8 mouse cellular contexts compared by ENCODE assay signal in genomic region chr19:44248081-44248853, GRCm38 (mm10). TPM values are rescaled to one million over a fixed set of nuclear protein-coding genes. Genes with fewer than 3 reads are reported as not detected.
DNase-seq lines count a peak whose midpoint lies in the region; ATAC-seq lines count a peak whose summit lies in the region.

No protein-coding gene starts in this region.

- H3K27me3 ChIP-seq in forebrain, embryonic 10.5 days (ENCODE audit: poor library complexity, severe bottlenecking) = no peaks in the 10 kb centered on the region
- no peaks in the 10 kb centered on the region for H3K27me3 ChIP-seq in heart, embryonic 16.5 days (ENCODE audit: control insufficient read depth, insufficient read depth, low read length)
- H3K27me3 ChIP-seq in liver, embryonic 15.5 days = no peaks in the 10 kb centered on the region
- H3K27me3 ChIP-seq in neural tube, embryonic 12.5 days (replicated peaks) = no peaks in the 10 kb centered on the region

- no peaks in the 10 kb centered on the region for H3K9me3 ChIP-seq in forebrain, embryonic 10.5 days
- no peaks in the 10 kb centered on the region for H3K9me3 ChIP-seq in heart, embryonic 16.5 days (replicated peaks; ENCODE audit: control insufficient read depth, low read length)
- no peaks in the 10 kb centered on the region for H3K9me3 ChIP-seq in liver, embryonic 15.5 days (replicated peaks)
- H3K9me3 ChIP-seq in neural tube, embryonic 12.5 days = no peaks in the 10 kb centered on the region

- H3K9ac ChIP-seq in heart, embryonic 16.5 days (ENCODE audit: low read length) = peak overlapping the region; percentile 75
- peak overlapping the region; percentile 64 for H3K9ac ChIP-seq in liver, embryonic 15.5 days
- H3K9ac ChIP-seq in neural tube, embryonic 12.5 days = peak overlapping the region; percentile 62

- H3K27ac ChIP-seq in forebrain, embryonic 10.5 days = peak overlapping the region; percentile 90
- peak overlapping the region; percentile 93 for H3K27ac ChIP-seq in heart, embryonic 16.5 days (ENCODE audit: low read length)
- H3K27ac ChIP-seq in liver, embryonic 15.5 days (replicated peaks) = peak overlapping the region; percentile 91
- peak overlapping the region; percentile 90 for H3K27ac ChIP-seq in neural tube, embryonic 12.5 days

- DNase-seq in CD8-positive naive resting alpha-beta T cell, adult 2 months (ENCODE audit: low read depth in 2 of 2, low spot score in 2 of 2) = peak; percentile 93
- peak; percentile 97 for DNase-seq in c-Kit-positive CD71-negative TER-119-negative erythroid progenitor cells, embryonic 14.5 days (ENCODE audit: low read depth)
- peak; percentile 100 for DNase-seq in forebrain, embryonic 10.5 days (ENCODE audit: extremely low spot score, low spot score)
- DNase-seq in kidney, postnatal 36 days = peak; percentile 97
- peak; percentile 94 for DNase-seq in telencephalon, adult 2 months (ENCODE audit: low read depth, low spot score)

- no peaks in the 10 kb centered on the region for H3K36me3 ChIP-seq in forebrain, embryonic 10.5 days (replicated peaks)
- no peaks in the 10 kb centered on the region for H3K36me3 ChIP-seq in heart, embryonic 16.5 days (ENCODE audit: control insufficient read depth, insufficient read depth)
- no peaks in the 10 kb centered on the region for H3K36me3 ChIP-seq in liver, embryonic 15.5 days (replicated peaks)
- no peaks in the 10 kb centered on the region for H3K36me3 ChIP-seq in neural tube, embryonic 12.5 days

- ATAC-seq in heart, embryonic 16.5 days (replicated peaks; ENCODE audit: extremely low read depth, insufficient read depth, low FRiP score) = peak; percentile 99
- peak; percentile 99 for ATAC-seq in liver, embryonic 15.5 days (ENCODE audit: insufficient read depth)
- peak; percentile 97 for ATAC-seq in neural tube, embryonic 12.5 days (ENCODE audit: low FRiP score, low read depth)

- peak overlapping the region; percentile 89 for H3K4me2 ChIP-seq in heart, embryonic 16.5 days (ENCODE audit: low read depth, low read length)
- peak overlapping the region; percentile 94 for H3K4me2 ChIP-seq in liver, embryonic 15.5 days
- H3K4me2 ChIP-seq in neural tube, embryonic 12.5 days (replicated peaks) = peak overlapping the region; percentile 74

- 3% methylated on average over 36 of the region's 36 CpGs for WGBS in forebrain, embryonic 10.5 days
- WGBS in heart, embryonic 16.5 days = 3% methylated on average over 36 of the region's 36 CpGs
- 3% methylated on average over 36 of the region's 36 CpGs for WGBS in liver, embryonic 15.5 days (ENCODE audit: insufficient replicate concordance)
- 3% methylated on average over 36 of the region's 36 CpGs for WGBS in neural tube, embryonic 12.5 days

- peak overlapping the region; percentile 57 for H3K4me3 ChIP-seq in forebrain, embryonic 10.5 days
- H3K4me3 ChIP-seq in heart, embryonic 16.5 days (ENCODE audit: low read length) = peak overlapping the region; percentile 59
- peak overlapping the region; percentile 60 for H3K4me3 ChIP-seq in liver, embryonic 15.5 days (replicated peaks)
- peak overlapping the region; percentile 43 for H3K4me3 ChIP-seq in neural tube, embryonic 12.5 days

- H3K4me1 ChIP-seq in forebrain, embryonic 10.5 days = peaks cover 57% of the 10 kb centered on the region
- peaks cover 22% of the 10 kb centered on the region for H3K4me1 ChIP-seq in heart, embryonic 16.5 days (ENCODE audit: control insufficient read depth, insufficient read depth, low read length)
- H3K4me1 ChIP-seq in liver, embryonic 15.5 days (replicated peaks) = peaks cover 48% of the 10 kb centered on the region
- peaks cover 25% of the 10 kb centered on the region for H3K4me1 ChIP-seq in neural tube, embryonic 12.5 days

RNA-seq across cellular contexts. Expression of gene Scd3, which starts 45.2 kb away (rescaled TPM):
- 0.22 and 0.59 TPM in 2 replicates for polyA plus RNA-seq in forebrain, embryonic 10.5 days (2016; fragmentation: Nextera tagmentation; extraction: Ambion mirVana)
- polyA plus RNA-seq in heart, embryonic 16.5 days (2015; fragmentation: Nextera tagmentation; extraction: Ambion mirVana) = 0.16 and 0.40 TPM in 2 replicates
- polyA plus RNA-seq in liver, embryonic 15.5 days (2015; fragmentation: Nextera tagmentation; extraction: Ambion mirVana) = not detected in 2 replicates
- polyA plus RNA-seq in neural tube, embryonic 12.5 days (2016; fragmentation: Nextera tagmentation; extraction: Ambion mirVana) = 1.3 and 1.6 TPM in 2 replicates

RNA-seq across cellular contexts. Expression of gene Scd2, which starts 45.2 kb away (rescaled TPM):
- polyA plus RNA-seq in forebrain, embryonic 10.5 days (2016; fragmentation: Nextera tagmentation; extraction: Ambion mirVana) = 369 and 403 TPM in 2 replicates
- polyA plus RNA-seq in heart, embryonic 16.5 days (2015; fragmentation: Nextera tagmentation; extraction: Ambion mirVana) = 134 and 148 TPM in 2 replicates
- 108 and 124 TPM in 2 replicates for polyA plus RNA-seq in liver, embryonic 15.5 days (2015; fragmentation: Nextera tagmentation; extraction: Ambion mirVana)
- polyA plus RNA-seq in neural tube, embryonic 12.5 days (2016; fragmentation: Nextera tagmentation; extraction: Ambion mirVana) = 353 and 371 TPM in 2 replicates

RNA-seq across cellular contexts. Expression of gene Pkd2l1, which starts 56.0 kb away (rescaled TPM):
- polyA plus RNA-seq in forebrain, embryonic 10.5 days (2016; fragmentation: Nextera tagmentation; extraction: Ambion mirVana) = 0.14 and 0.16 TPM in 2 replicates
- polyA plus RNA-seq in heart, embryonic 16.5 days (2015; fragmentation: Nextera tagmentation; extraction: Ambion mirVana) = 0.04 TPM in 1 of 2 replicates, not detected in the other
- polyA plus RNA-seq in liver, embryonic 15.5 days (2015; fragmentation: Nextera tagmentation; extraction: Ambion mirVana) = not detected in 2 replicates
- polyA plus RNA-seq in neural tube, embryonic 12.5 days (2016; fragmentation: Nextera tagmentation; extraction: Ambion mirVana) = 1.8 and 1.9 TPM in 2 replicates

Comparison
In these comparisons a context has a peak if more than half of its experiments do, and no peak if none do; other contexts are left out.
1. Peak in every context shown above with its lines: DNase-seq, ATAC-seq, H3K4me3 ChIP-seq and H3K27ac ChIP-seq.